Mouse (Mus musculus) thymus, adult 2 months (tissue): Measurements from ENCODE around the gene Ptcd1.

Experiments used
- CTCF ChIP-seq: fragments of 200-500 bp; IDR thresholded peaks from 2 replicates; pipeline ENCODE4 v1.5.1; 2012; ENCODE audit warnings: mild to moderate bottlenecking, control low read depth, low read length, moderate library complexity, borderline replicate concordance; ENCODE audit not compliant: control insufficient read depth, poor library complexity, insufficient read depth; ENCODE audit errors: extremely low read depth
- POLR2A ChIP-seq: fragments of 200-500 bp; IDR thresholded peaks from 2 replicates; pipeline ENCODE4 v1.6.1; 2012; ENCODE audit warnings: mild to moderate bottlenecking, low read length, control low read depth, moderate library complexity; ENCODE audit not compliant: control insufficient read depth, poor library complexity, insufficient read depth; ENCODE audit errors: extremely low read depth

DNA sequence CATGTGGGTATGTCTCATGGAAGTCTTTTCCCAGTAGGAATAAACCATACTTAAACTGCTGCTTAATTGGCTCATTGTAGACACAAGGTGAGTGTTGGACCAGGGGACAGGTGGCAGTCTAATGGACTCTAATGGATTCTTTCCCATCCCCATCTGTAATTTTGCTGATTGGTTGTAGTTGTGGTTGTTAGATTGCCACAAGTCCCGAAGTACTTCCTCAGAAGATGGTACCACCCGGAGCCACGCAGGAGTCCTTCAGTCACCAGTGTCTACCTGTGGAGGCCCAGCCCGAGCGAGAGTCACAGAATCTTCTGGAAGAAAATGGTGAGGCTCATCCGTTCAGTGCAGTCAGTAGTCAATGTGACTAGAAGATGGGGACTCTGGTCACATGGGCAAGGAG is 40.5 kb upstream of the Ptcd1 start:
- TF ChIP-seq POLR2A (no peak), CTCF (no peak)
